Mouse (Mus musculus): ENCODE results near the gene Slc27a5.
A peak's percentile ranks its signal among the peaks of the same experiment; 100 is the strongest.

Gene Slc27a5

DNA sequence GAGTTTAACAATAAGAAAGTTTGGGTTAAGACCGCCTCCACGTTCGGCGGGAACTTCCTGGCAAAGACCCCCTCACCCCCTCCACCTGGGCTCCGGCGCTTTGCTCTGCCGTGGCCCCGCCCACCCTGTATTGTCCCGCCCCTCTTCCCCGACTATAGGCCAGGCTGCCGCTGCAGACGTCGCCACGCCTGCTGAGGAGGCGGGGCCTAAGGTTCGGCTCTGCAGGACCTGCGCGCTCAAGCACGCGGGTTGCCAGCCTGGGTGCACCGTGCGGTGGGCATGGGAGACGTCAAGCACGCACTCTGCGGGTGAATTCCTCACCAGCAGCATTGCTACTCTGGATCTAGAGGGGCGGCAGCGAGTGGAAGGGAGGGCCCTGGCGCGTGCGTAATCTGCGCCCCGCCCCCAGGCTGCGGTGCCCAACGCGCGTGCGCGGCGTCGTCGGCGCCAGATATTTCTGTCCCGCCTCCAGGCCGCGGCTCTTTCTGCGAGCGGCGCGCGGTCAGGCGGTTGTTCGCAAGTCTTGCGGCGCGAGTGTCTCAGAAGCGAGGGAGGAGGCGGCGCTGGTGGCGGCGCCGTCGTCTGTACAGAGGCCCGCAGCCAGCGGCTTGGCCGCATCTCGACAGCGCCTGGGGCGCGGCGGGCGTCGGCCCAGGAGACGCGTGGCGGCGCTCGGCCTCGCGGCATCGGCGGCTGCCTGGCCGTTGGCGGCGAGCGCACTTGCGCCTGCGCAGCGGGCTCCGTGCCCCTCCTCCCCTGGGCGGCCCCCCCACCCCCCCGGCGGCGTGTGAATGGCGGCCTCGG, 26.1 kb upstream of the Slc27a5 start:
- DNase-seq (ENCODE audit: low spot score), result peak; percentile 97

GRCm38 (mm10) chr7:13022773-13023535, 25.0 kb upstream of the Slc27a5 start:
- DNase-seq (ENCODE audit: low spot score), result peak; percentile 50

GRCm38 (mm10) chr7:13015217-13015616, 17.2 kb upstream of the Slc27a5 start:
- no peak for DNase-seq (ENCODE audit: low spot score)

- DNase-seq (ENCODE audit: low spot score), result no peak
Measured at GRCm38 (mm10) chr7:13014275-13014839, 16.4 kb upstream of the Slc27a5 start.

- DNase-seq (ENCODE audit: low spot score), result no peak
Measured at GRCm38 (mm10) chr7:13013671-13014070, 15.7 kb upstream of the Slc27a5 start.

DNA sequence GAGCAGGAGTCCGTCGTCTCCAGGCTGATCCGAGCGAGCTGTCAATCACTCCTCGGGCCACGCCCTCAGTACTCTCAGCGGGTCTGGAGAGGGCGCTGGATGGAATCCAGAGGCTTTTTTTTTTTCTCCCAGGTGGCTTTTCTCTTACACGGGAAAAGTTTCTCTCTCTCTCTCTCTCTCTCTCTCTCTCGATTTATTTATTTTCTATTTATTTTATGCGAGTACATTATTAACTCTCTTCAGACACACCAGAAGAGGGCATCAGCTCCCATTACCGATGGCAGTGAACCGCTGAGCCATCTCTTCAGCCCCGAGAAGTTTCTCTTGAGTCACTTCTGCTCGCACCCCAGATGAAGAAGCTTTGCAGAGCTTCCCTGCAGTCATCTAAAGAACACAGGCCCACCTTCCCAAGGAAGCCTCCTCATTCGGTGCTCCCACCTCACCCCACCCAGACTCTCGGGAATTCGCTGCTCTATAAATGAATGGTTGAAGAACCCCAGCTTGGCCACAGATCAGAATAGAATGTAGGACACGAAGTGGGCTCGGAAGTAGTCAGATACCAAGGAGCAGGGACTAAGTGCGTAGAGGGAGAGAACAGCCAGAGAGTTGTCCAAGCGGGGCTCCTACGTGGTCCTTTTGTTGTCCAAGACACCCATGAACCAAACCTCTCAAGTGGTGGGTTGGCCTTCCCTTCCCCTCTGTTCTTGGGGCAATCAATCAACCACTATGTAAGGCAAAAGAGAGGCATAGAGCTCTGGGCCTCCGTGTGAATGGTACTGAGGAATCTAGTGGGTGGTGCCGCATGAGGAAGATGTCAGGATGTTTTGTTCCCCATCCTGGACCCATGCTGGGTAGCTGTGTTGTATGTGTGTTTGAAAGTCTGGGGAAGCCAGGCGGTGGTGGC, 12.3 kb upstream of the Slc27a5 start, which contains the start of gene Zbtb45:
Zbtb45 (minus strand) TSS at position 30 of the 904 bp plus-strand sequence.
- DNase-seq (ENCODE audit: low spot score), result no peak

GRCm38 (mm10) chr7:13009143-13010004, 11.4 kb upstream of the Slc27a5 start:
- peak; percentile 86 for DNase-seq (ENCODE audit: low spot score)

- DNase-seq (ENCODE audit: low spot score), result no peak
Measured at GRCm38 (mm10) chr7:13007341-13008092, 9.5 kb upstream of the Slc27a5 start.

GRCm38 (mm10) chr7:13006531-13006930, 8.5 kb upstream of the Slc27a5 start:
- no peak for DNase-seq (ENCODE audit: low spot score)

GRCm38 (mm10) chr7:13006011-13006410, 8.0 kb upstream of the Slc27a5 start:
- DNase-seq (ENCODE audit: low spot score), result no peak

GRCm38 (mm10) chr7:13003380-13003779, 5.4 kb upstream of the Slc27a5 start:
- no peak for DNase-seq (ENCODE audit: low spot score)

GRCm38 (mm10) chr7:13001584-13001983, 3.6 kb upstream of the Slc27a5 start:
- DNase-seq (ENCODE audit: low spot score), result no peak

GRCm38 (mm10) chr7:12998851-12999250, 859 bp upstream of the Slc27a5 start, which contains the start of gene Trim28:
Trim28 (plus strand) TSS chr7:12999114.
- no peak for DNase-seq (ENCODE audit: low spot score)

GRCm38 (mm10) chr7:12997230-12997629, 762 bp downstream of the Slc27a5 start:
- DNase-seq (ENCODE audit: low spot score), result no peak

GRCm38 (mm10) chr7:12995862-12996261, 2.1 kb downstream of the Slc27a5 start:
- no peak for DNase-seq (ENCODE audit: low spot score)

DNA sequence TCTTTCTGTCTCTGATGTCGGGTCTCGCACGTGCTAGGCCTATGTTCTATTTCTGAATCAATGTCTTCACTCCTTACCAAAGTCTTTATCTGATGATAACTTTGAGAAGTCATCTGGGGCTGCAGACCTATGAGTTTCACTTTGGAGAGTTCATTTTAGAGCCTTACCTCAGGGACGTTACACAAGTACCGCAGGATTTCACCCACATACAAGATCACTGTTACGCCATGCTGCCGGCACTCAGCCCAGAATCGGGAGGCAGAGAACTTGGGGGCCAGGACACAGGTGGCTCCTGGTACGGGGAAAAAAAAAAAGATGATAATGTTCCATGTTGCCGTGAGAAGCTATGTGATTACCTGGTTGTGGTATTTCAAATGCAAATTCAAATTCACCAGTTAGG, 4.8 kb downstream of the Slc27a5 start:
- DNase-seq (ENCODE audit: low spot score), result no peak

GRCm38 (mm10) chr7:12992222-12992621, 5.8 kb downstream of the Slc27a5 start:
- no peak for DNase-seq (ENCODE audit: low spot score)

DNA sequence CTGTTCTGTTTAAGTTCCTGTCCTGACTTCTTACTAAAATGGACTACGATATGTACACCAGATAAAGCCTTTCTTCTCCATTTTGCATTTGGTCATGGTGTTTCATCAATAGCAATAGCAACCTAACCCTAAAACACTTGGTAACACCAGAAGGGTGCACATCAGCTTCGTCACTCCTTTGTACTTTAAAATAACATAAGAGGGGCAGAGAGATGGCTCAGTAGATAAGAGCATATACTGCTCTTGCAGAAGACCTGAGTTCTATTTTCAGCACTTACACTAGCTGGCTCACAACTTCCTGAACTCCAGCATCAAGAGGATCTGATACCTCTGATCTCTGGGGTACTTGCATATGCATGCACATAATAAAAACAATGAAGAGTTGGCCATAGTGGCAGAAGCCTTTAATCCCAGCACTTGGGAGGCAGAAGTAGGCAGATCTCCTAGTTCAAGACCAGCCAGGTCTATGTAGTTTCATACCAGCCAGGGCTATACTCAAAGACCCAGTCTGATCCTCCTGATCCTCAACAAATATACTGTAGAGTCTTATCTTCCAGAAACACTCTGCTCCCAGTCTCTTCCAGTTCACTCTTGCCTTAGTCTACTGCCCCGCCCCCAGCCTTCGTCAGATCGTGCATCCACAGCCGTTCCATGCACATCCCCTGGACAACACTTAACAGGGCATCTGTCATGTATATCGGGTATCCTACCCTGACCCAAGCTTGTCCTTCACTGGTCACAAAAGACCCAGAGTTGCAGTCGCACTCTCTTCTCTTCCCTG, 10.4 kb downstream of the Slc27a5 start:
- DNase-seq (ENCODE audit: low spot score), result no peak

DNA sequence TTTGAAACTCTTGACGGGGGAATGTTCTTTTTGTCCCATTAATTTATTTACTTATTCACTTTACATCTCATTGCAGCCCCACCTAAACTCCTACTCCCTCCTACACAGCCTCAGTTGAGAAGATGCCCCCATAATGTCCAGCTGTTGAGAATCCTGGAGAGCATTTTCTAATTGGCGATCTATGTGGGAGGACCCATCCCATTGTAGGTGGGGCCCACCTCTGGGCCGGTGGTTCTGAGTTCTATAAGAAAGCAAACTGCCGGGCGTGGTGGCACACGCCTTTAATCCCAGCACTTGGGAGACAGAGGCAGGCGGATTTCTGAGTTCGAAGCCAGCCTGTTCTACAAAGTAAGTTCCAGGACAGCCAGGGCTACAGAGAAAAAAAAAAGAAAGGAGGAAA, 11.1 kb downstream of the Slc27a5 start:
- DNase-seq (ENCODE audit: low spot score), result no peak

All from spleen, adult 12 weeks (tissue).